Mouse (Mus musculus): ENCODE measurements at regions not wholly inside any gene's neighbourhood (a gene's known extent, or its start where the extent isn't known, plus 50 kb on each side); places are given as distances from the start of the nearest gene placed in this dataset.
"Not testable (repeated sequence)": the region's sequence is repeated elsewhere in the genome, so short reads cannot be mapped to it uniquely, and the experiment has no call there.

- Histone ChIP-seq H3K9ac (no peak overlapping the region), H3K4me1 (replicated peaks) (no peaks in the 10 kb centered on the region), H3K27me3 (no peaks in the 10 kb centered on the region), H3K4me2 (no peak overlapping the region), H3K27ac (no peak overlapping the region), H3K4me3 (replicated peaks) (no peak overlapping the region), H3K9me3 (replicated peaks) (no peaks in the 10 kb centered on the region), H3K36me3 (no peaks in the 10 kb centered on the region)
- 76% methylated on average over 9 of the region's 9 CpGs for WGBS (ENCODE audit: insufficient replicate concordance)
- DNase-seq = no peak
- no peak for ATAC-seq (ENCODE audit: low read depth)
Observed at GRCm38 (mm10) chr3:129416337-129416736, 83.8 kb upstream of the Enpep start.

- WGBS (ENCODE audit: insufficient replicate concordance) = 43% methylated on average over 9 of the region's 10 CpGs
- not testable (repeated sequence) for H3K4me3 ChIP-seq (replicated peaks); ATAC-seq (ENCODE audit: low read depth); H3K9me3 ChIP-seq (replicated peaks); H3K4me2 ChIP-seq; H3K9ac ChIP-seq; H3K4me1 ChIP-seq (replicated peaks); H3K27me3 ChIP-seq; DNase-seq; H3K27ac ChIP-seq; H3K36me3 ChIP-seq
Observed at GRCm38 (mm10) chr3:129421620-129422239, 89.2 kb upstream of the Enpep start.

- WGBS (ENCODE audit: insufficient replicate concordance) = 53% methylated on average over 2 of the region's 2 CpGs
- H3K4me1 ChIP-seq (replicated peaks) = peaks cover 4% of the 10 kb centered on the region; the same call in 1 of the 2 replicates
- no peak overlapping the region for H3K4me2 ChIP-seq
- H3K9me3 ChIP-seq (replicated peaks) = no peaks in the 10 kb centered on the region
- no peaks in the 10 kb centered on the region for H3K36me3 ChIP-seq
- no peaks in the 10 kb centered on the region for H3K27me3 ChIP-seq
- H3K27ac ChIP-seq = no peak overlapping the region
- no peak overlapping the region for H3K4me3 ChIP-seq (replicated peaks)
- DNase-seq (no peak), ATAC-seq (ENCODE audit: low read depth) (no peak)
- H3K9ac ChIP-seq = no peak overlapping the region
Observed at GRCm38 (mm10) chr3:129428750-129429149, 96.2 kb upstream of the Enpep start.

DNA sequence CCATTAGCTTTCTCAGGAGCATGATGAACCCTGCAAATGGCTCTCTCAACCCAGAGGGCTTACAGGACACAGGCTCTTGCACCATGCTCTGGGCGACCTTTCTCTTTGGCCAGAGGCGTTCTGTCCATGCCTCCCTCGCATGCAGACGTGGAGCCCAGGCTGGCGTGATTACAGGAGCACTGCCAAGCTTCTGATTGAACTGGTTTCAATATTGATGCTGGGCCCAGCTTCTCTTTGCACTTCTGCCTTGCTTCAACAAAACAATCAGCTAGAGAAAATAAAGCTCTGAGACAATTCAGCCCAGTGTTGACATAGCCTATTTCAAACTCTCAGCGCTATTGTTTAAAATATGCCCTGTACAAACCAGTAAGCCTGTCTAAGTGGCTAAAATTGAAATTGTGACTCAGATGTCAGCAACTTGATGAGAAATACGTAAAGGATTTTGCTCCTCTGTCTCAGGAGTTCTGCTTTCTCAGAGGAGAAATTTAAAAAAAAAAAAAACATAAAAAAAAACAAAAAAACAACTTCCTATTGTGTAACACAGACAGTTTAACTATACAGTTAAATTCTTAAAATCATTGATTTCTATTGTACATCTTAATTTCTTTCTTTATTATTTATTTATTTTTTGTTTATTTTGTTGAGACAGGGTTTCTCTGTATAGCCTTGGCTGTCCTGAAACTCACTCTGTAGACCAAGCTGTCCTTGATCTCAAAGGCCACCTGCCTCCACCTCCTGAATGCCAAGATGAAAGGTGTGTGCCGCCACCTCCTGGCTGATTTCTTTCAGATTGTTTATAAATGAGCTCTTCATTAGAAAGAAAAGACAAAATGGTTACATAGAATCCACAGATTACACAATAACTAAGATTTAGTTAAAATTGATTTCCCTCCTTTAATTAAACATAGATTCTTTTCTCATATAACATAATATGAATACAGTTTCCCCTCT is 96.9 kb upstream of the Enpep start:
- peaks cover 4% of the 10 kb centered on the region; the same call in 1 of the 2 replicates for H3K4me1 ChIP-seq (replicated peaks)
- H3K4me2 ChIP-seq = no peak overlapping the region
- no peaks in the 10 kb centered on the region for H3K36me3 ChIP-seq
- H3K9ac ChIP-seq = no peak overlapping the region
- no peaks in the 10 kb centered on the region for H3K9me3 ChIP-seq (replicated peaks)
- DNase-seq = no peak
- 0 out of 2 replicates have a peak, but pooled peaks have one; percentile 41 for ATAC-seq (ENCODE audit: low read depth)
- no peak overlapping the region for H3K4me3 ChIP-seq (replicated peaks)
- 59% methylated on average over 8 of the region's 8 CpGs for WGBS (ENCODE audit: insufficient replicate concordance)
- no peak overlapping the region for H3K27ac ChIP-seq
- H3K27me3 ChIP-seq = no peaks in the 10 kb centered on the region

DNA sequence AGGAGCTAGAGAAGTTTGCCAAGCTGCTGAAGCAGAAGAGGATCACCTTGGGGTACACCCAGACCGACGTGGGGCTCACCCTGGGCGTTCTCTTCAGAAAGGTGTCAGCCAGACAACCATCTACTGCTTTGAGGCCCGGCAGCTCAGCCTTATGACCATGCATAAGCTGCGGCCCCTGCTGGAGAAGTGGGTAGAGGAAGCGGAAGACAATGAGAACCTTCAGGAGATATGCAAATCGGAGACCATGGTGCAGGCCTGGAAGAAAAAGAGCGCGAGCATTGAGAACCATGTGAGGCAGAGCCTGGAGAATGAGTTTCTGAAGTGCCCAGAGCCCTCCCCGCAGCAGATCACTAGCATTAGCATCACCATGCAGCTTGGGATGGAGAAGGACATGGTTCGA is 98.1 kb upstream of the Elovl6 start:
- Histone ChIP-seq H3K36me3 (no peaks in the 10 kb centered on the region), H3K4me3 (replicated peaks) (no peak overlapping the region), H3K27ac (no peak overlapping the region), H3K27me3 (no peaks in the 10 kb centered on the region), H3K9me3 (replicated peaks) (no peaks in the 10 kb centered on the region), H3K4me1 (replicated peaks) (peaks cover 1% of the 10 kb centered on the region; the same call in 1 of the 2 replicates), H3K9ac (no peak overlapping the region), H3K4me2 (no peak overlapping the region)
- DNase-seq = no peak
- no peak for ATAC-seq (ENCODE audit: low read depth)
- WGBS (ENCODE audit: insufficient replicate concordance) = 52% methylated on average over 11 of the region's 11 CpGs

DNA sequence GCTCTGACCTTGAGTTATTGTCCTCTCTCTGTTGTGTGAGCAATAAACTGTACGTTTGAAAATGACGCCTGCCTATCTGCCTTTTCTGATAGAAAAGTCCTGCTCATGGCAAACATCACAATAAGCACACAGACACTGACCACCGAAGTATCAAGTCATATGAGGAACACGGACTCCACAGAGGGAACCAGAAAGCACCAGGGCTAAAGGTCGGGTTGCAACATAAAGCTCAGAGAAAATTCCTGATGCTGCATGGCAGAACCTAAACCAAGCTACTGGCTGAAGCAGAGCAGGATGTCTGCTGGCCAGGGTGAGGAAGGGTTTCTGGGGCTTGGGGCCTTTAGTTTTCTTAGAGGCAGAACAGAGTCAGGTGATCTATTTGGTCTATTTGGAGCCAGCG is 94.5 kb upstream of the Elovl6 start:
- H3K4me2 ChIP-seq = no peak overlapping the region
- H3K4me3 ChIP-seq (replicated peaks) = no peak overlapping the region
- ATAC-seq (ENCODE audit: low read depth) = peak; percentile 64
- WGBS (ENCODE audit: insufficient replicate concordance) = 55% methylated on average over 6 of the region's 6 CpGs
- no peaks in the 10 kb centered on the region for H3K4me1 ChIP-seq (replicated peaks)
- H3K9me3 ChIP-seq (replicated peaks) = no peaks in the 10 kb centered on the region
- no peaks in the 10 kb centered on the region for H3K36me3 ChIP-seq
- H3K9ac ChIP-seq = no peak overlapping the region
- H3K27me3 ChIP-seq = no peaks in the 10 kb centered on the region
- no peak overlapping the region for H3K27ac ChIP-seq
- no peak for DNase-seq

GRCm38 (mm10) chr3:129442756-129443155 is 89.4 kb upstream of the Elovl6 start:
- 58% methylated on average over 5 of the region's 5 CpGs for WGBS (ENCODE audit: insufficient replicate concordance)
- Histone ChIP-seq H3K27me3 (no peaks in the 10 kb centered on the region), H3K27ac (no peak overlapping the region), H3K4me1 (replicated peaks) (no peaks in the 10 kb centered on the region), H3K9me3 (replicated peaks) (no peaks in the 10 kb centered on the region), H3K4me3 (replicated peaks) (no peak overlapping the region), H3K9ac (no peak overlapping the region), H3K36me3 (no peaks in the 10 kb centered on the region), H3K4me2 (no peak overlapping the region)
- ATAC-seq (ENCODE audit: low read depth) (no peak), DNase-seq (no peak)

DNA sequence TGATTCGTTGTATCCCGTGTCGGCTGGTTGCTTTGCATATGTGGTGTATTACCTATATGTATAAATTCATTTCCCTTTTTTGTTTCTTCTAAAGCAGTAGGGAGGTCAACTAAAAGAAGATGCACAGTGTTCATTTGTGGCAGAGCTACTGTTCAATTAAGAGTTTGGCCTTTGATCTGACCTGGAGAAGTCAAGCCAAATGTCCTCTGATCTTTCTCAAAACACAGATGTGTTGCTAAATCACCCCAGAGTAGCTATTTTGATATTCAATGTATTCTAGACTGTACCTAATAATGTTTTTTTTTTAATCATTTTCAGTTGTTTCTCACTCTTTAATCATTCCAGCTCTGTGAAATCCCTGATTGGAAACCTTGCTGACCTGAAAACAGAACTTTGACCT is 87.9 kb upstream of the Elovl6 start:
- no peak overlapping the region for H3K4me2 ChIP-seq
- DNase-seq (no peak), ATAC-seq (ENCODE audit: low read depth) (no peak)
- no peak overlapping the region for H3K4me3 ChIP-seq (replicated peaks)
- H3K27me3 ChIP-seq = no peaks in the 10 kb centered on the region
- no peaks in the 10 kb centered on the region for H3K36me3 ChIP-seq
- no peak overlapping the region for H3K27ac ChIP-seq
- no peak overlapping the region for H3K9ac ChIP-seq
- no peaks in the 10 kb centered on the region for H3K9me3 ChIP-seq (replicated peaks)
- WGBS (ENCODE audit: insufficient replicate concordance) = 91% methylated on average over 3 of the region's 3 CpGs
- H3K4me1 ChIP-seq (replicated peaks) = no peaks in the 10 kb centered on the region

GRCm38 (mm10) chr3:129445961-129446360 is 86.2 kb upstream of the Elovl6 start:
- no peak overlapping the region for H3K4me3 ChIP-seq (replicated peaks)
- H3K9me3 ChIP-seq (replicated peaks) = no peaks in the 10 kb centered on the region
- DNase-seq (no peak), ATAC-seq (ENCODE audit: low read depth) (no peak)
- H3K27ac ChIP-seq = no peak overlapping the region
- H3K36me3 ChIP-seq = no peaks in the 10 kb centered on the region
- no peak overlapping the region for H3K9ac ChIP-seq
- H3K4me1 ChIP-seq (replicated peaks) = no peaks in the 10 kb centered on the region
- WGBS (ENCODE audit: insufficient replicate concordance) = 73% methylated on average over 6 of the region's 6 CpGs
- H3K4me2 ChIP-seq = no peak overlapping the region
- H3K27me3 ChIP-seq = no peaks in the 10 kb centered on the region

GRCm38 (mm10) chr3:129449928-129450327 is 82.2 kb upstream of the Elovl6 start:
- H3K27ac ChIP-seq = no peak overlapping the region
- no peak overlapping the region for H3K9ac ChIP-seq
- no peak overlapping the region for H3K4me3 ChIP-seq (replicated peaks)
- no peaks in the 10 kb centered on the region for H3K9me3 ChIP-seq (replicated peaks)
- no peaks in the 10 kb centered on the region for H3K4me1 ChIP-seq (replicated peaks)
- H3K36me3 ChIP-seq = no peaks in the 10 kb centered on the region
- 55% methylated on average over 4 of the region's 4 CpGs for WGBS (ENCODE audit: insufficient replicate concordance)
- ATAC-seq (ENCODE audit: low read depth) (no peak), DNase-seq (no peak)
- no peak overlapping the region for H3K4me2 ChIP-seq
- no peaks in the 10 kb centered on the region for H3K27me3 ChIP-seq

DNA sequence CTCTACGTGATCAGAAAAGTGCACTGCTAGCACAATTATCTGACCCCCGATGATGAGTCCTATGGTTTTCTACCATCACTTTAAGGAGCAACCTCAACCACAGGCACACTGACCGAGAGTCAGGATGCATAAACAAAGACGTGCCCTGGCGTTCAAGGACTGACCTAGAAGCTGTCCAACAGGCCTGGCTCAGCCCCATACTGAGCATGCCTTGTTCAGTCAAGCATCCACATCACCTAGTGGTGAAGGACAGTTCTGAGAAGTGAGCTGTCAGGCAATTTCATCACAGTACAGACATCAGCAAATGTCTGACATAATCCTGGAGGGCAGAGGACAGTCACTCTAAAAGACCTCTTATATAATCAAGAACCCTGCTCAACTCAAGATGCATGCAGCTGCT is 81.5 kb upstream of the Elovl6 start:
- H3K27ac ChIP-seq = no peak overlapping the region
- no peak overlapping the region for H3K4me2 ChIP-seq
- WGBS (ENCODE audit: insufficient replicate concordance) = 62% methylated on average over 5 of the region's 5 CpGs
- H3K36me3 ChIP-seq = no peaks in the 10 kb centered on the region
- H3K27me3 ChIP-seq = no peaks in the 10 kb centered on the region
- no peak for ATAC-seq (ENCODE audit: low read depth)
- no peak overlapping the region for H3K4me3 ChIP-seq (replicated peaks)
- DNase-seq = no peak
- H3K4me1 ChIP-seq (replicated peaks) = no peaks in the 10 kb centered on the region
- H3K9me3 ChIP-seq (replicated peaks) = no peaks in the 10 kb centered on the region
- H3K9ac ChIP-seq = no peak overlapping the region
